Mouse (Mus musculus) spleen, postnatal 10 days (tissue): ENCODE measurements around the gene Spag9.

Experiments used
- DNase-seq, 2 experiments: peaks; one replicate each; pipeline ENCODE4 v3.0.0; 2021 to 2022; ENCODE audit warnings: low spot score in 2 of 2

Gene Spag9

GRCm38 (mm10) chr11:94130118-94131095 is 134.5 kb downstream of the Spag9 start:
- no peak for DNase-seq

- peak; percentile 88 to 93 for DNase-seq
Observed at GRCm38 (mm10) chr11:94133344-94133955, 137.6 kb downstream of the Spag9 start.

GRCm38 (mm10) chr11:94134076-94134838 is 138.4 kb downstream of the Spag9 start:
- DNase-seq, result no peak

GRCm38 (mm10) chr11:94135581-94136001 is 139.7 kb downstream of the Spag9 start:
- no peak for DNase-seq

GRCm38 (mm10) chr11:94136656-94137055 is 140.8 kb downstream of the Spag9 start:
- no peak for DNase-seq

- no peak for DNase-seq
Observed at GRCm38 (mm10) chr11:94137326-94138061, 141.6 kb downstream of the Spag9 start.

GRCm38 (mm10) chr11:94138411-94139231 is 142.7 kb downstream of the Spag9 start:
- no peak for DNase-seq

- no peak for DNase-seq
Observed at GRCm38 (mm10) chr11:94139232-94139620, 143.3 kb downstream of the Spag9 start.

GRCm38 (mm10) chr11:94140540-94140939 is 144.6 kb downstream of the Spag9 start:
- no peak for DNase-seq

GRCm38 (mm10) chr11:94141564-94141963 is 145.7 kb downstream of the Spag9 start:
- DNase-seq, result no peak

GRCm38 (mm10) chr11:94143336-94143735 is 147.4 kb downstream of the Spag9 start:
- DNase-seq, result no peak

GRCm38 (mm10) chr11:94144771-94145539 is 149.1 kb downstream of the Spag9 start:
- DNase-seq, result peak in 1 of 2 experiments; percentile 37

- DNase-seq, result no peak
Observed at GRCm38 (mm10) chr11:94146049-94146605, 150.2 kb downstream of the Spag9 start.

GRCm38 (mm10) chr11:94146733-94147485 is 151.0 kb downstream of the Spag9 start:
- DNase-seq, result no peak

GRCm38 (mm10) chr11:94148105-94148696 is 152.3 kb downstream of the Spag9 start:
- DNase-seq, result no peak

- no peak for DNase-seq
Observed at GRCm38 (mm10) chr11:94148931-94149491, 153.1 kb downstream of the Spag9 start.

GRCm38 (mm10) chr11:94149509-94150259 is 153.8 kb downstream of the Spag9 start:
- peak in 1 of 2 experiments; percentile 35 for DNase-seq
